Mouse (Mus musculus) brain, embryonic 14.5 days (tissue): Measurements from ENCODE around the gene Chchd6.

Experiments
- CTCF ChIP-seq: fragments of 200-500 bp; IDR thresholded peaks from 2 replicates; pipeline ENCODE4 v1.5.1; 2012; ENCODE audit warnings: inconsistent platforms, mild to moderate bottlenecking, moderate library complexity, borderline replicate concordance; ENCODE audit not compliant: insufficient read depth, insufficient read length; ENCODE audit errors: extremely low read depth
- POLR2A ChIP-seq: fragments of 200-500 bp; IDR thresholded peaks from 2 replicates; pipeline ENCODE4 v1.6.1; 2012; ENCODE audit warnings: mild to moderate bottlenecking, inconsistent platforms, borderline replicate concordance; ENCODE audit not compliant: poor library complexity, insufficient read depth, insufficient read length, severe bottlenecking; ENCODE audit errors: extremely low read depth

- TF ChIP-seq CTCF: no peak
- no peak for TF ChIP-seq POLR2A
These were observed 181.3 kb downstream of the Chchd6 start for GRCm38 (mm10) chr6:89414126-89414525.
